Mouse (Mus musculus) megakaryocyte progenitor cell, adult 5-6 weeks (primary cell): ENCODE data around the gene Nmnat2. TPM values are rescaled to one million over a fixed set of nuclear protein-coding genes. Genes with fewer than 3 reads are reported as not detected.

Source experiments
- ATAC-seq: replicated peaks from 2 replicates; pipeline ENCODE4 v1.8.0; 2016; ENCODE audit warnings: mild to moderate bottlenecking, moderate TSS enrichment, inconsistent platforms; ENCODE audit not compliant: poor library complexity
- total RNA-seq, 2 experiments: library from RNA; stranded (forward) in 1 of 2; stranded (reverse) in 1 of 2; fragments of 157-497, 149-512 nt in 1 of 2; fragments of 200-1000 nt in 1 of 2; gene quantifications; 2 replicates each; pipeline versions ENCODE4 v1.2.3 to v1.2.4; 2015 to 2017

Nmnat2 gene
- total RNA-seq, 2 experiments from 2014 or later: 0.20 to 0.21 TPM

GRCm38 (mm10) chr1:153091438-153092236, 136.8 kb downstream of the Nmnat2 start:
- ATAC-seq: no peak

GRCm38 (mm10) chr1:153092237-153092975, 137.6 kb downstream of the Nmnat2 start:
- peak; percentile 96 for ATAC-seq

- no peak for ATAC-seq
These were observed 138.4 kb downstream of the Nmnat2 start for GRCm38 (mm10) chr1:153093172-153093571.

- ATAC-seq: no peak
These were observed 138.8 kb downstream of the Nmnat2 start for GRCm38 (mm10) chr1:153093581-153093980.

GRCm38 (mm10) chr1:153094226-153095076, 139.7 kb downstream of the Nmnat2 start:
- ATAC-seq: no peak

DNA sequence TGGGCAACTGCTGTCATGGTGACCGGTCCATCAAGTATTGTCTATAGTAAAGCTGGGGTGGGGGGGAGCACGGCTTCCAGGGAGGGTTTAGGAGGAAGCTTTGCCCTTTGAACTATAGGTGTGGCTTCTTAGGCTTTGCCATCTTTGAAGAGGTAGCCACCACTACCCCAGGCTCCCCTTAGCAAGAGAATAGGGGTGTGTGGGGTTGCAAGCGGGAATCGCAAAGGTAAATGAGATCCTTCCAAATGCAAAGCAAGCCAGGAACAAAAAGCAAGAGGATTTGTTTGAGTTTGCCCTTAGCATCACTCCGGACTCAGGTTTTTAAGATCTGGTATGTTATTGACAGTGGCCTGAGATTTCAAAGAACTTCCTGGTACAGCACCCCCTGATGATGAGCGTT, 140.5 kb downstream of the Nmnat2 start:
- no peak for ATAC-seq

GRCm38 (mm10) chr1:153095826-153096727, 141.3 kb downstream of the Nmnat2 start:
- ATAC-seq: no peak

DNA sequence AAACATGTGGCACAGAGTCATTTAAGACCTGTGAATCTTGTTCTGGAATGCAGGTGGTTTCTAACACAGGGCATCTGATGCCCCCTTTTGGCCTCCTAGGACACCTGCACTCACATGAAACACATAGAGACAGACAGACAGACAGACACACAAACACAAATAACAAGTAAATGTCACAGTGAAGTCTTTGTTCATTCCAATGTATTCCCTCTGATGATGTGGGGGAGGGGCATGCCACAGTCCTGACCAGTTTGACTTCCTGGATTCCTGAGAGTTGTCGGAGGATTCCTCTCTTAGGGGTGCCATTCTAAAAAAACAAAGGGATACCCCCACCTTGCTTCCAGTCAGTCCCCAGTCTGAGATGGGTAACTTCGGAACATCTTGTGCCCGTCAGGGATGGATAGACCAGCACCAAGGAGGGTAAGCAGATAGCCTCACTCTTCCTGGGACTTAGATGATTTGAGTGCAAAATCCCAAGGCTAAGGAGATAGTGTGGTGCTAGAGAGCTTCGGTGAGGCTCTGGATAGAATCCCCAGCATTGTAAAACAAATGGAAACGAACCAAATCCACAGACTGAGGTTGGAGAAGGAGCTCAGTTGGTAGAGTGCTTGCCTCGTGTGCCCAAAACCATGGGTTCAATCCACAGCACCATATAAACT, 142.4 kb downstream of the Nmnat2 start:
- no peak for ATAC-seq

DNA sequence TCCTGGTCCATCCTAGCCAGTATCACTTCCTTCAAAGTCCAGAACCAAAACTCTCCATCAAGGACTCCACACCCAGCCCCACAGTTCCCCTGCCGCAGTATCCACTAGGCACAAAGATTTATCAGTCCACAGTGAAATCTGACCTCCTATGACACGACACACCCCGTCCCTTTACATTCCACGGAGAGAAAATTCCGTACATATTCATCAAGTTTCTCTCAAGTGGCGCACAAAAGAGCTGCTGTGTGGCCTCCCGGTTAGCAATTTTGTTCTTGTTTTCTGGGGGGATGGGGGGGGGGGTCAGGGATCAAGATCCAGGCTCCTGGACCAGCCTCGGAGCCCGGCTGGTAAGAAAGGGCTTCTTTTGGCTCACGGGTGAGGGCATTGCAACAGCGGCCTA, 143.8 kb downstream of the Nmnat2 start:
- no peak for ATAC-seq

DNA sequence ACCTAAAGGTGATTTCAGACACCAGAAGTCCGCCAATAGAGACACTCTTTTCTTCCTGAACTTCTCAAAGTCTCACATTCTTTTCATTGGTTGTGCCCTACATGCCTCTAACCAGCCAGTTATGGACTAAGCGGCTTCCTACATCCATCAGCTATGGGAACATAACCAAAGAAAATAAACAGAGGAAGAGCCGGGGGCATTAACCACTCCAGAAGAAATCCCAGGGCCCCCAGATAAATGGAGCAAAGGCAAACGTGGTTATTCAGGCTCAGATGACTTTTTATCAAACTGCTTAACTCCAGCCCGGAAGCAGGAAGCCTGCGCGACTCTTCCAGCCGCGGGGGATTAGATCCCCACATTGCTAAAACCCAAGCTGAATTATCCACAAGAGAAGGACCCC, 146.1 kb downstream of the Nmnat2 start:
- no peak for ATAC-seq

- peak; percentile 85 for ATAC-seq
These were observed 146.6 kb downstream of the Nmnat2 start for GRCm38 (mm10) chr1:153101327-153101880.

- no peak for ATAC-seq
These were observed 147.7 kb downstream of the Nmnat2 start for GRCm38 (mm10) chr1:153102296-153103185.

GRCm38 (mm10) chr1:153103186-153103554, 148.4 kb downstream of the Nmnat2 start:
- no peak for ATAC-seq

- ATAC-seq: peak; percentile 84
These were observed 150.0 kb downstream of the Nmnat2 start for GRCm38 (mm10) chr1:153104804-153105203.

DNA sequence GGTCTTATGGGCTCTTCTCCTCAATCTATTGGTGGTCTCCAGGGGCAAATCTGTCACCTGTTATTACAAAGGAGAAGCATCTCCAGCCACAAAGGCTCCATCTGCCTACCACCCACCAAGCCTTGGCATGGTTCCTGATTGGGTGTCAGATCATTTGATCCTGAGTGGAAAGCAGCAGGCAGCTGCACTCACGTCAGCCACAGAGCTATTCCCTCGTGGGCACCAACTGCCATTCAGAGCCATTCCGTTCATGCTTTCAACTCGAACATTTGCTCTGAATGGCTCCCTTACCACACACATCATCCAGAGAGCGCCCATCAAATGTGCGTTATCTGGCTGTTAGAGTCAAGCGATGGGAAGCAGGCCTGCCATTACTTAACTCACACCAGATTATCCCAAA, 153.1 kb downstream of the Nmnat2 start:
- no peak for ATAC-seq

GRCm38 (mm10) chr1:153109346-153109745, 154.6 kb downstream of the Nmnat2 start:
- ATAC-seq: no peak

DNA sequence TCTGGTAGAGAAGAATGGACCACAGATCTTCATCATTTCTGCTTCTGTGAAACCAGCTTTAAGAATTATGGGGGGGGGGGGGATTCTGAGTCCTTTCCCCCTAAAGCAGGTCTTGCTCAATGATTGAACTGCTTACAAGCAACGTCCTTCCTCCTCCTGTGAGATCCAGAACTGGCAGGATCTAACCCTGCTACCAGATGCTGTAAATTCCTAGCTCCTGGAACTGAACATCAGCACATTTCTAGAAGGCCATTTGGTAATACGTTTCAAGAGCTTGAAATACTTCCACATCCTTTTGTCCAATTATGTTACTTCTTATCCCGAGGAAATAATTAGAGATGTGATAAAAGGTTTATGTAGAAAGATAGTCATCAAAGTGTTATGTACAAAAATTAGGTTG, 155.0 kb downstream of the Nmnat2 start:
- no peak for ATAC-seq

DNA sequence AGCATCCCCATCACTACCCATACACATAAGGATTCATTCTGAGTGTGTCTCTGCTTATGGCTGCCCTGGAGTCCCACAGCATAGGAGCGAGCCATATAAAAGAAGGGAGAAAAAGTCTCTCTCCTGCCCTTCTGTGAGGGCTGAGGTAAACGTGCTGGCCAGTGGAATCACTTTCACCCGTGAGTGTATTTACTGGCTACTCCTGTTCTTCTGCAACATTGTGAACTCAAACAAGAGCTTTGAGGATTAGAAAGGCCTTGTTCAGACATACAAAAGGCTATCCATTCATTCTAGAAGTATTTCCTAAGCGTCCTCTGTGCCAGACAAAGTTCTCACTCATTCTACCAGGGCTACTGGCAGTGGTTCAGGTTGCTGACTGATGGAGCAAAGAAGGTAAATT, 156.8 kb downstream of the Nmnat2 start:
- no peak for ATAC-seq
